Mouse (Mus musculus): ENCODE data around the gene Gapvd1. TPM values are rescaled to one million over a fixed set of nuclear protein-coding genes. Genes with fewer than 3 reads are reported as not detected.

The Gapvd1 gene
- polyA plus RNA-seq, 1 experiment from 2014 or later, result 65.0 TPM

DNA sequence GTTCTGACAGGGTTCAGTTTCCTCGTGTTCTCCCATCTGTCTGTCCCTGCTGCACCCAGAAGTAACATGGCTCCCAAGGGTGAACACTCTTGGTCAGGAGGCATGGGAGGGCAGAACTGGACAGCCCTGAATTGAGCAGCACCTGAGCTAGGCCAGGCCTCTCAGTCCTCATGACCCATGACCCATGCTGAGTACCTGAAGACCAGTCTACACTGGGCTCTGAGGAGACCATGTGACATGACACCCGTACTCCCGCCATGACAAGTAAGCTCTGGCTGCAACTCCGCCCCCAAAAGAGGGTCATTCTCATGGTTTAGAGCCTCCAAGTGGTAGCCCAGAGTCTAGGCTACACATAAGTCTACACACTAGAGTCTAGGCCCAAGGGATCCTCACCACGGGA lies 115.3 kb downstream of the Gapvd1 start:
- H3K4me1 ChIP-seq (ENCODE audit: control insufficient read depth, insufficient read depth, low read length), result no peaks in the 10 kb centered on the region
- WGBS (ENCODE audit: insufficient replicate concordance), result 70% methylated on average over 5 of the region's 5 CpGs
- no peak overlapping the region for H3K4me3 ChIP-seq (ENCODE audit: low read depth, low read length)
- H3K9me3 ChIP-seq (replicated peaks; ENCODE audit: control insufficient read depth, low read length), result no peaks in the 10 kb centered on the region
- H3K4me2 ChIP-seq, result no peak overlapping the region
- H3K27ac ChIP-seq (ENCODE audit: low read depth, low read length), result no peak overlapping the region
- no peaks in the 10 kb centered on the region for H3K36me3 ChIP-seq (ENCODE audit: control insufficient read depth, insufficient read depth, low read length)
- no peak overlapping the region for H3K9ac ChIP-seq (ENCODE audit: low read depth, low read length)
- ATAC-seq (replicated peaks; ENCODE audit: insufficient number of reproducible peaks, low FRiP score, low TSS enrichment), result no peak
- H3K27me3 ChIP-seq (ENCODE audit: control insufficient read depth, insufficient read depth, low read length), result no peaks in the 10 kb centered on the region

DNA sequence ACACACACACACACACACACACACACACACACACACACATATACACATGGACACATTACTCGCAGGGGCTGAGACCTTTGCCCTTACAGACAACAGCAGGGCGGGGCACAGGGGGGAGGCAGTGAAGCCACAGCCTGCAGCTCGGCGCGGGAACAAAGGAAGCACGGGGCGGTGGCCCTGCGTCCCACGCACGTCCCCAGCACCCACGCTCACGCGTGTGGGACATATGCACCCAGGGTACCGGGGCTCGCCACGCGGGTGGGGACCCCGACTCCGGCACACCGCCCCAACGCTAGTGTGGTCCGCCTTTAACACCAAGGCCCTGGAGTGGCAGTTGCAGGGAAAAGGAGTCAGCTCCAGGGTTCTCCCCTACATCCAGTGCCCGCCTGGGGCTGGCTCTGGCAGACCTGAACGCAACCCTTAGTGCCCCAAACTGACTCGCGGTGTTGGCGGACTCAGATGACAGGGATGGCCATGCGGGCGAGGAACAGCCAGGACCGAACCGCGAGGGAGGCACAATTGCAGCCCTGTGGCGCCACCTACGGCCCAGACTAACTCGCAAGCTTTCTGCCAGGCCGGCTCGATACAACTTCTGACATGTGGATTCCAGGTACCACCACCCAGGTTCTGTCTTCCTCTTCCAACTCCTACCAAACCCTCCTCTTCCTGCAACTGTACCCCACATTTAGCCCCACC lies 115.9 kb downstream of the Gapvd1 start:
- Histone ChIP-seq H3K9ac (ENCODE audit: low read depth, low read length) (peak overlapping the region; percentile 72), H3K9me3 (replicated peaks; ENCODE audit: control insufficient read depth, low read length) (no peaks in the 10 kb centered on the region)
- whole genome bisulfite sequencing (ENCODE audit: insufficient replicate concordance), result 19% methylated on average over 36 of the region's 37 CpGs

DNA sequence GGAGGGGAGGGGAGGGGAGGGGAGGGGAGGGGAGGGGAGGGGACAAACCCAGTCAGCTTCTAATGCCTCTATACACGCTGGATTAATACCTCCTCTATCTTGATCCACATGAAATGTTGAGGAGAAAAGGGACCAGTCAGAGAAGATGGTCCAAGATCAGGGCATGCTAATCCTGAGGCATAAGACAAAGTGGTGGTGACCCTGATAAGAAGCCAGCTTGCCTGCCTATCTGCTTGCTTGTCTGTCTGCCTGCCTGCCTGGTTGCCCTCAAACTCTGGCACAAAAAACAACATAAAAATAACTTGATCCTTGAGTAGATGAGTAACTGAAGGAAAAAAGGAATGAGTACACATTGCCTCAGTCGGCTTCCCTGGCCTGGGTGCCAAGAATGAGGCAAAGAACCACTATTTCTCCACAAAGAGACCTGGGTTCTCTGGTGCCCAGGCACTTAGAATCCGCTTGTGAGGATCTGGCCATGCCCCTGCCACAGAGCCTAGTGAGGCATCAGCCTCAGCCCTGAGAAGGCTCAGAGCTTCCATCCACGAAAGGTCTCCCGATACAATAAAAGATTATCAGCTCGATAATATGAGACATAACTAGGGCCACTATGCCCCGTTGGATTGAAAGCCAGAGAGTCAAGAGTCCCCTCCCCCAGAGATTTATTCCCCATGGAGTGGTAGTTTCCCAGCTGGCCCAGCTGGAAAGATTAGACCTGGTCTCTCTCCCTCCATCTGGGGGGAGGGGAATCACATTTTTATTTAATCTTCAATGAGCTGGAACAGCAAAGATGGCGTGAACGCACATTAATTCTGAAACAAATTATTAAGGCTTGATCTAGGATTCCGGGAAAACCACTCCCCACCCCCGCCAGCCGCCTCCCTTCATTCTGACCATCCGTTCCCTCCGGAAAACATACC lies 119.5 kb downstream of the Gapvd1 start:
- Histone ChIP-seq H3K9me3 (replicated peaks; ENCODE audit: control insufficient read depth, low read length) (no peaks in the 10 kb centered on the region), H3K9ac (ENCODE audit: low read depth, low read length) (no peak overlapping the region), H3K36me3 (ENCODE audit: control insufficient read depth, insufficient read depth, low read length) (no peaks in the 10 kb centered on the region), H3K4me2 (no peak overlapping the region), H3K27ac (ENCODE audit: low read depth, low read length) (no peak overlapping the region), H3K27me3 (ENCODE audit: control insufficient read depth, insufficient read depth, low read length) (no peaks in the 10 kb centered on the region), H3K4me3 (ENCODE audit: low read depth, low read length) (no peak overlapping the region), H3K4me1 (ENCODE audit: control insufficient read depth, insufficient read depth, low read length) (no peaks in the 10 kb centered on the region)
- 77% methylated on average over 14 of the region's 14 CpGs for WGBS (ENCODE audit: insufficient replicate concordance)
- ATAC-seq (replicated peaks; ENCODE audit: insufficient number of reproducible peaks, low FRiP score, low TSS enrichment), result no peak

More for the DNA sequence above, 115.9 kb downstream of the Gapvd1 start:
- H3K4me1 ChIP-seq (ENCODE audit: control insufficient read depth, insufficient read depth, low read length), result no peaks in the 10 kb centered on the region
- H3K27ac ChIP-seq (ENCODE audit: low read depth, low read length), result no peak overlapping the region
- peak overlapping the region; percentile 92 for H3K4me2 ChIP-seq
- H3K4me3 ChIP-seq (ENCODE audit: low read depth, low read length), result peak overlapping the region; percentile 45
- H3K27me3 ChIP-seq (ENCODE audit: control insufficient read depth, insufficient read depth, low read length), result no peaks in the 10 kb centered on the region
- no peaks in the 10 kb centered on the region for H3K36me3 ChIP-seq (ENCODE audit: control insufficient read depth, insufficient read depth, low read length)
- ATAC-seq (replicated peaks; ENCODE audit: insufficient number of reproducible peaks, low FRiP score, low TSS enrichment), result no peak

DNA sequence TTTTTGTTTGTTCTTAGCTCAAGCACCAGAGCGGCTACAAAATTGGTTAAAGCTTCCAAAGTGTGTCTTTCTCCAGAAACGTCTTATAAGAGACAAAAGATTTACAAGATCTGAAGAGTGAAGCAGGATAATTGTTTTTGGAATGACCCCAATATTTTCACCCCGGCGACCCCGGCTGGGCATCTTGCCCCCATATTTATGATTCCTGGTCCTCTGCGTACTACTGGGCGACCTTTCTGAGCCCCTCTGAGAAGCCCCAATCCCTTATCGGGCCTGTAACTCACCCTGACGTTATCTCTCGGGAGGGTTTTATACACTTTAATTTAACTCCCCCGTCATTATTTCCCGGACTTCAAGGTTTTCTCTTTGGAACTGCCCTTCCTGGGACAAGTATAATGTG lies 123.0 kb downstream of the Gapvd1 start:
- Histone ChIP-seq H3K9ac (ENCODE audit: low read depth, low read length) (no peak overlapping the region), H3K27me3 (ENCODE audit: control insufficient read depth, insufficient read depth, low read length) (no peaks in the 10 kb centered on the region), H3K36me3 (ENCODE audit: control insufficient read depth, insufficient read depth, low read length) (no peaks in the 10 kb centered on the region), H3K4me3 (ENCODE audit: low read depth, low read length) (no peak overlapping the region), H3K4me2 (no peak overlapping the region), H3K9me3 (replicated peaks; ENCODE audit: control insufficient read depth, low read length) (no peaks in the 10 kb centered on the region), H3K4me1 (ENCODE audit: control insufficient read depth, insufficient read depth, low read length) (peaks cover 5% of the 10 kb centered on the region), H3K27ac (ENCODE audit: low read depth, low read length) (no peak overlapping the region)
- ATAC-seq (replicated peaks; ENCODE audit: insufficient number of reproducible peaks, low FRiP score, low TSS enrichment), result no peak
- WGBS (ENCODE audit: insufficient replicate concordance), result 80% methylated on average over 12 of the region's 12 CpGs

DNA sequence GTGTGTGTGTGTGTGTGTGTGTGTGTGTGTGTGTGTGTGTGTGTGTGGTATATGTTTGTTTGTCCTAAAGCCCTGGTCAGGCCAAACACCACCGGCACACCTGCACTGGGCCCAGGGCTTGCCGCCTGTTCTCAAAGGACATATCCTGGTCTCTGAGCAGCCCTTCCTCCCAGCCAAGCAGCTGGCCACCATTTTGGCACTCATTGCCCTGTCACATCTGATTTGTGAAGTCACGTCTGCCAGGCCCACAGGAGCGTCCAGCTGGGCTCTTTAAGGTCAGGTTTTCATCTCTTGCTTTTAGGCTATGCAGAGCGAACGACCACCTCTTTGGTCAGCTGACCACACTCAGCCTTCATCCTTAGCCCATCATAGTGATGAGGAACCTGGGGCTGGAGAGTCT lies 124.6 kb downstream of the Gapvd1 start:
- Histone ChIP-seq H3K9me3 (replicated peaks; ENCODE audit: control insufficient read depth, low read length) (no peaks in the 10 kb centered on the region), H3K4me3 (ENCODE audit: low read depth, low read length) (no peak overlapping the region), H3K27ac (ENCODE audit: low read depth, low read length) (no peak overlapping the region), H3K36me3 (ENCODE audit: control insufficient read depth, insufficient read depth, low read length) (no peaks in the 10 kb centered on the region), H3K9ac (ENCODE audit: low read depth, low read length) (no peak overlapping the region), H3K27me3 (ENCODE audit: control insufficient read depth, insufficient read depth, low read length) (no peaks in the 10 kb centered on the region), H3K4me1 (ENCODE audit: control insufficient read depth, insufficient read depth, low read length) (peaks cover 5% of the 10 kb centered on the region), H3K4me2 (no peak overlapping the region)
- ATAC-seq (replicated peaks; ENCODE audit: insufficient number of reproducible peaks, low FRiP score, low TSS enrichment), result no peak
- 66% methylated on average over 6 of the region's 6 CpGs for WGBS (ENCODE audit: insufficient replicate concordance)

DNA sequence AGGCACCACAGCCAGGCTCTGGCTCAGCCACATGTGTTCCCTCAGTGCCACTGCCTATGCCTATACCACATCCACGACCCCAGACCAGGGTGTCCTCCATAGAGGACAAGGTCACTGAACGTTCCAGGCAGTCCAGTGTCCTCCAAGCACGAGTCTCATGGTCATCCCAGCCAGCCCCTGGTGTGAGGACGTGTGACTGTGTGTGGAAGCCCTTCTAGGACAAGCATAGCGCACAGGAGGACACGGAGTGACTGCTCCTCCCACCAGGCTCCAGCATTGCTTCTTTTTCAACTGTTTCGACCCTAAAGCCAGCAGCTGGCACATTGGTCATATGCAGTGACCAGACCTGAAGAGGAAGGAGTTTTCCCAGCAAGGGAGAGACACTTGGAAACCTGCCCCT lies 125.3 kb downstream of the Gapvd1 start:
- no peak overlapping the region for H3K9ac ChIP-seq (ENCODE audit: low read depth, low read length)
- H3K4me2 ChIP-seq, result no peak overlapping the region
- H3K9me3 ChIP-seq (replicated peaks; ENCODE audit: control insufficient read depth, low read length), result no peaks in the 10 kb centered on the region
- H3K36me3 ChIP-seq (ENCODE audit: control insufficient read depth, insufficient read depth, low read length), result no peaks in the 10 kb centered on the region; the same call in 1 of the 2 replicates
- peaks cover 5% of the 10 kb centered on the region for H3K4me1 ChIP-seq (ENCODE audit: control insufficient read depth, insufficient read depth, low read length)
- WGBS (ENCODE audit: insufficient replicate concordance), result 63% methylated on average over 7 of the region's 7 CpGs
- no peak overlapping the region for H3K27ac ChIP-seq (ENCODE audit: low read depth, low read length)
- no peak overlapping the region for H3K4me3 ChIP-seq (ENCODE audit: low read depth, low read length)
- ATAC-seq (replicated peaks; ENCODE audit: insufficient number of reproducible peaks, low FRiP score, low TSS enrichment), result no peak
- no peaks in the 10 kb centered on the region for H3K27me3 ChIP-seq (ENCODE audit: control insufficient read depth, insufficient read depth, low read length)

DNA sequence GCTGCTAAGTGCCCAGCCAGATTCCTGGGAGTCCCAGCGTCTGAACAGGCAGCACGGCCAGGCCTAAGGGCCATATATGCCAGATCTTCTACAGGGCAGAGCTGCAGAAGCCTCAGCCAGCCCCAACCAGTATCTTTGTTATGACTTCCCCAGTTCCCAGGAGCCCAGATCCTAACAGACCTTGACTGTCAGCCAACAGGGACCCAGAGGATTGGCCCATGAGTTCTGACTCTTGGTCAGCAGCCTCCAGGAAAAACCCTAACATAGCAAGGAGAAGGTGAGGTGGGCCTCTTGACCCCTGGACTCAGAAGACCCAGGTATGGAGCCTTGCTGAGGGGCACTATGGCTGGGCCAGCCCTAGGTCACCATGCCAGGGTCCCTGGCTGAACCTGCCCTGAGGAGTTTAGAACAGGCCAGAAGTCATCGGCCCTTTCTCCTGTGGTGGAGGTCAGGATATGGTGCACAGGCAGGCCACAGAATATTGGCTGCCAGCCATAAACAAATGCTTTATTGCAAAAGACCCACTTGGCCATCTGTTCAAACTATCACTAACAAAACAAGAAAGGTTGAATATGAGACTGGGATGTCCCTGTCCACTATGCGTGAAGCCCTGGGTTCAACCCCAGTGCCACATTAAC lies 126.0 kb downstream of the Gapvd1 start:
- Histone ChIP-seq H3K9ac (ENCODE audit: low read depth, low read length) (peak overlapping the region; percentile 12; the same call in 1 of the 2 replicates), H3K27ac (ENCODE audit: low read depth, low read length) (no peak overlapping the region), H3K4me3 (ENCODE audit: low read depth, low read length) (no peak overlapping the region), H3K4me2 (no peak overlapping the region), H3K9me3 (replicated peaks; ENCODE audit: control insufficient read depth, low read length) (no peaks in the 10 kb centered on the region), H3K4me1 (ENCODE audit: control insufficient read depth, insufficient read depth, low read length) (peaks cover 5% of the 10 kb centered on the region), H3K27me3 (ENCODE audit: control insufficient read depth, insufficient read depth, low read length) (no peaks in the 10 kb centered on the region), H3K36me3 (ENCODE audit: control insufficient read depth, insufficient read depth, low read length) (no peaks in the 10 kb centered on the region; the same call in 1 of the 2 replicates)
- 81% methylated on average over 4 of the region's 4 CpGs for WGBS (ENCODE audit: insufficient replicate concordance)
- ATAC-seq (replicated peaks; ENCODE audit: insufficient number of reproducible peaks, low FRiP score, low TSS enrichment), result no peak

DNA sequence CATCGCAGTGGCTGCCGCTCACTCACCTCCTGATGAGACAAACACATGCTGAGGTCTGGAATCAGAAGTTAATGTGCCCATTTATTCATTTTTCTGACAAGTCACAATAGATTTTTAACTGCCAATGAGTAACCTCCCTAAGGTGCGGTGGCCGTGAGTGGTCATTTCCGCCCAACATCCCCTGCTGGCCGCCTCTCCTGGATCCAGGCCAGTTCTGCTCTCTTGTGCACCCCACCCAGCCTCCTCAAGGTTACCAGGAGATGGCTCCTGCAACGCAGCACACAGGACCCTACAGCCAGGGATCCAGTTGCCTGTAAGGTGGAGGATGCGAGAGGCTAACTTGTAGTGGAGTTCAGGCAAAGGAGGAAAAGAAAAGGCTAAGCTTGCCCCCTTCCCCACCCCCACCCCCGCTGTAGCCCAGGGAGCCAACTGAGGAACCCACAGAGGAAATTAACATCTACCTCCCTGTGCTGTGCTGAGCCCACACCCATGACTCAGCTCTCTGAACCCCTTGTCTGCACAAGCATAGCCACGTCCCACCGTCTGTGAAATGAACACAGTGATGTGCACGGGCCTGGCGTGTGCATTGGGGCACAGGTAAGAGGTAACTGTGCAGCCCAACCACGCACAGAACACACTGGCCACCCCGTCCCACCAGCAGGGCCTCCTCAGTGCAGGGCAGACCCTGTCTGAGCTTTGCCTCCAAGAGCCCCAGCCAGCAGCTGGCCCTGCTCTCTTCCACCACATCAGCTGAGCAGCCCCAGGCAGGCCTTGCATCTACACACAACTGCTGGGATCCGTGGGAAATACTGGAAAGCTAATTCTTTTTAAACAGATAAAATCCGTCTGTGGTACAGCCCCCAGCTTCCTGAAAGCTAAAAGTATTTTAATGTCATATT lies 127.5 kb downstream of the Gapvd1 start:
- Histone ChIP-seq H3K36me3 (ENCODE audit: control insufficient read depth, insufficient read depth, low read length) (no peaks in the 10 kb centered on the region; the same call in 1 of the 2 replicates), H3K27ac (ENCODE audit: low read depth, low read length) (no peak overlapping the region), H3K27me3 (ENCODE audit: control insufficient read depth, insufficient read depth, low read length) (no peaks in the 10 kb centered on the region), H3K4me3 (ENCODE audit: low read depth, low read length) (no peak overlapping the region), H3K4me1 (ENCODE audit: control insufficient read depth, insufficient read depth, low read length) (peaks cover 5% of the 10 kb centered on the region), H3K4me2 (no peak overlapping the region), H3K9me3 (replicated peaks; ENCODE audit: control insufficient read depth, low read length) (no peaks in the 10 kb centered on the region), H3K9ac (ENCODE audit: low read depth, low read length) (no peak overlapping the region)
- peak; percentile 23; the same call in 1 of the 2 replicates for ATAC-seq (replicated peaks; ENCODE audit: insufficient number of reproducible peaks, low FRiP score, low TSS enrichment)
- 63% methylated on average over 17 of the region's 17 CpGs for WGBS (ENCODE audit: insufficient replicate concordance)

Data from heart, embryonic 11.5 days (tissue).